ENCODE assay signal across 12 mouse cellular contexts in genomic region chr11:76319714-76320435, GRCm38 (mm10).
DNase-seq lines count a peak whose midpoint lies in the region; ATAC-seq and TF ChIP-seq lines count a peak whose summit lies in the region.
"Had no signal": no experiment of that assay in that cellular context is flagged by ENCODE, and none has a peak within 500 bp of the region (broad histone marks: within the 10 kb centered on the region; RNA-seq: fewer than 3 reads in every experiment).

No protein-coding gene starts in this region.

- H3K4me3 ChIP-seq in heart, adult 2 months = no peak overlapping the region
- no peak overlapping the region for H3K4me3 ChIP-seq in ES-Bruce4 (ENCODE audit: low read depth, low read length)
- H3K4me3 ChIP-seq in limb, embryonic 11.5 days (ENCODE audit: low read depth, low read length) = no peak overlapping the region
- H3K4me3 ChIP-seq: lung, embryonic 15.5 days had no signal

- intact Hi-C loops in heart, adult 2 months (cut with DNase I) = no loop called here
- intact Hi-C loops in heart, postnatal 25 days (cut with DNase I) = loop anchor here (5.0 kb wide), 3 partner anchors 33 to 77 kb away; partner anchors contain the start of gene Nxn

- WGBS in heart, adult 2 months = 52% methylated on average over 9 of the region's 9 CpGs
- WGBS in limb, embryonic 11.5 days = 57% methylated on average over 9 of the region's 9 CpGs

- no peaks in the 10 kb centered on the region for H3K27me3 ChIP-seq in heart, adult 2 months (ENCODE audit: control insufficient read depth, insufficient read depth, low read length)
- H3K27me3 ChIP-seq in ES-Bruce4 (ENCODE audit: control insufficient read depth, insufficient read depth, low read length, poor library complexity, severe bottlenecking) = no peaks in the 10 kb centered on the region
- no peaks in the 10 kb centered on the region for H3K27me3 ChIP-seq in limb, embryonic 11.5 days (ENCODE audit: control insufficient read depth, insufficient read depth, low read length)
- H3K27me3 ChIP-seq: lung, embryonic 15.5 days had no signal

- H3K79me2 ChIP-seq in heart, adult 2 months (replicated peaks; ENCODE audit: control insufficient read depth, insufficient read depth, low read length) = no peaks in the 10 kb centered on the region

- no peaks in the 10 kb centered on the region for H3K9me3 ChIP-seq in ES-Bruce4 (replicated peaks; ENCODE audit: control insufficient read depth, insufficient read depth, low read length, poor library complexity, severe bottlenecking)
- no peaks in the 10 kb centered on the region; the same call in 1 of the 2 replicates for H3K9me3 ChIP-seq in limb, embryonic 11.5 days (ENCODE audit: control insufficient read depth, low read length)
- H3K9me3 ChIP-seq: lung, embryonic 15.5 days had no signal

- peak; percentile 54 to 62 for DNase-seq in heart, adult 2 months
- no peak for DNase-seq in heart, postnatal 25 days (ENCODE audit: low spot score)
- DNase-seq in ZHBTc4 (ENCODE audit: low read depth, low spot score) = peak; percentile 92
- no peak for DNase-seq in limb, embryonic 11.5 days (ENCODE audit: low spot score)
- DNase-seq in adipocyte (ENCODE audit: low spot score) = no peak
- DNase-seq: adrenal gland, postnatal 10 days; cerebellum, adult 9-10 months; liver; thymus, adult 2 months had no signal

- no peak for TF ChIP-seq POLR2A in heart, adult 2 months (IDR thresholded peaks at IDR 0.05; ENCODE audit: insufficient read depth, low read depth, low read length)
- no peak for TF ChIP-seq POLR2A in ES-Bruce4 (IDR thresholded peaks at IDR 0.05; ENCODE audit: insufficient read depth, low read length)

- peak overlapping the region; percentile 86 for H3K27ac ChIP-seq in heart, adult 2 months
- H3K27ac ChIP-seq in ES-Bruce4 (ENCODE audit: insufficient read depth, low read length) = peak overlapping the region; percentile 82
- no peak overlapping the region for H3K27ac ChIP-seq in limb, embryonic 11.5 days (replicated peaks; ENCODE audit: low read depth, low read length)
- H3K27ac ChIP-seq: lung, embryonic 15.5 days had no signal

- no peak overlapping the region for H3K4me2 ChIP-seq in limb, embryonic 11.5 days (ENCODE audit: low read depth, severe bottlenecking)
- H3K4me2 ChIP-seq: lung, embryonic 15.5 days had no signal

- no peak overlapping the region for H3K9ac ChIP-seq in heart, adult 2 months (ENCODE audit: low read depth, low read length)
- H3K9ac ChIP-seq in ES-Bruce4 (ENCODE audit: low read depth, poor library complexity, severe bottlenecking) = peak overlapping the region; percentile 24; the same call in 1 of the 2 replicates
- H3K9ac ChIP-seq in limb, embryonic 11.5 days (ENCODE audit: low read length) = 0 out of 2 replicates have a peak overlapping the region, but pooled peaks have one; percentile 8
- H3K9ac ChIP-seq: lung, embryonic 15.5 days had no signal

- peak; percentile 80 for TF ChIP-seq EP300 in heart, adult 2 months (IDR thresholded peaks at IDR 0.05; ENCODE audit: insufficient read depth, low read depth, low read length)
- peak; percentile 88 for TF ChIP-seq EP300 in ES-Bruce4 (IDR thresholded peaks at IDR 0.05; ENCODE audit: insufficient read depth, low read depth, low read length)

- no peaks in the 10 kb centered on the region for H3K36me3 ChIP-seq in heart, adult 2 months (ENCODE audit: control insufficient read depth, insufficient read depth, low read length)
- no peaks in the 10 kb centered on the region for H3K36me3 ChIP-seq in ES-Bruce4 (ENCODE audit: control insufficient read depth, insufficient read depth, low read length, poor library complexity, severe bottlenecking)
- H3K36me3 ChIP-seq in limb, embryonic 11.5 days (ENCODE audit: control insufficient read depth, insufficient read depth, low read length) = no peaks in the 10 kb centered on the region; the same call in 1 of the 2 replicates
- H3K36me3 ChIP-seq: lung, embryonic 15.5 days had no signal

- TF ChIP-seq CTCF in heart, adult 2 months (IDR thresholded peaks at IDR 0.05) = no peak
- no peak for TF ChIP-seq CTCF in ES-Bruce4 (IDR thresholded peaks at IDR 0.05; ENCODE audit: low read depth, low read length)

- H3K4me1 ChIP-seq in heart, adult 2 months (ENCODE audit: control insufficient read depth, insufficient read depth, low read length) = peaks cover 32% of the 10 kb centered on the region
- H3K4me1 ChIP-seq in ES-Bruce4 (ENCODE audit: control insufficient read depth, insufficient read depth, low read length) = peaks cover 18% of the 10 kb centered on the region
- peaks cover 35% of the 10 kb centered on the region for H3K4me1 ChIP-seq in limb, embryonic 11.5 days (ENCODE audit: control insufficient read depth, insufficient read depth, low read length)

- ATAC-seq in limb, embryonic 11.5 days (ENCODE audit: insufficient number of reproducible peaks, low FRiP score, low TSS enrichment, low read depth) = no peak
- no peak for ATAC-seq in erythroblast, adult 5-6 weeks (replicated peaks; ENCODE audit: low FRiP score, poor library complexity, severe bottlenecking)

Comparison
In these comparisons a context has a peak if more than half of its experiments do, and no peak if none do; other contexts are left out.
1. DNase-seq: peak in heart, adult 2 months (2 of 2) and ZHBTc4 (single experiment); none in heart, postnatal 25 days (single experiment), limb, embryonic 11.5 days (single experiment) and adipocyte (single experiment).